Mouse (Mus musculus) hindbrain, embryonic 16.5 days (tissue): ENCODE data around the gene 4933430I17Rik. TPM values are rescaled to one million over a fixed set of nuclear protein-coding genes. Genes with fewer than 3 reads are reported as not detected.

ENCODE experiments used
- ATAC-seq: fragments of 200-750 bp; cut with Nextera tagmentation; 2 replicates; pipeline ENCODE4 v1.8.0; 2017; ENCODE audit warnings: moderate TSS enrichment, moderate library complexity
- H3K27ac ChIP-seq: fragments of 300-500 bp; sonication (generic); 2 replicates; pipeline ENCODE4 v1.5.1; 2014; ENCODE audit warnings: low read depth, mild to moderate bottlenecking, control low read depth, low read length, moderate library complexity
- H3K27me3 ChIP-seq: fragments of 300-500 bp; sonication (generic); replicated peaks from 2 replicates; pipeline ENCODE4 v1.6.1; 2014; ENCODE audit warnings: low read length; ENCODE audit not compliant: control insufficient read depth, insufficient read depth
- H3K36me3 ChIP-seq: fragments of 300-500 bp; sonication (generic); 2 replicates; pipeline ENCODE4 v1.6.1; 2014; ENCODE audit warnings: mild to moderate bottlenecking, low read length, moderate library complexity, mixed read lengths; ENCODE audit not compliant: control insufficient read depth, insufficient read depth
- H3K4me1 ChIP-seq: fragments of 300-500 bp; sonication (generic); 2 replicates; pipeline ENCODE4 v1.6.1; 2014; ENCODE audit warnings: low read depth, low read length; ENCODE audit not compliant: control insufficient read depth, insufficient read depth
- H3K4me2 ChIP-seq: fragments of 300-500 bp; sonication (generic); 2 replicates; pipeline ENCODE4 v1.6.1; 2014; ENCODE audit warnings: mild to moderate bottlenecking, low read length, control low read depth, moderate library complexity
- H3K4me3 ChIP-seq: fragments of 300-500 bp; sonication (generic); 2 replicates; pipeline ENCODE4 v1.5.1; 2014; ENCODE audit warnings: mild to moderate bottlenecking, low read length, control low read depth, moderate library complexity
- H3K9ac ChIP-seq: fragments of 300-500 bp; sonication (generic); 2 replicates; pipeline ENCODE4 v1.6.1; 2014; ENCODE audit warnings: low read depth, mild to moderate bottlenecking, control low read depth, low read length, moderate library complexity
- H3K9me3 ChIP-seq: fragments of 300-500 bp; sonication (generic); 2 replicates; pipeline ENCODE4 v1.6.1; 2014; ENCODE audit warnings: mild to moderate bottlenecking, low read length, moderate library complexity; ENCODE audit not compliant: control insufficient read depth
- WGBS: fragments of 180-500 bp; shearing (Covaris S2); extraction: QIAGEN DNeasy Blood & Tissue Kit; methylation state at CpG from one replicate; pipeline ENCODE4 v1.1.7; 2014; 5-methylcytosine and 5-hydroxymethylcytosine counted together
- polyA plus RNA-seq: library from polyadenylated mRNA; unstranded; fragments of >200 nt; fragmentation: Nextera tagmentation; extraction: Ambion mirVana; gene quantifications from 2 replicates; pipeline ENCODE4 v1.2.1, GENCODE M21; 2015

Gene 4933430I17Rik
- polyA plus RNA-seq, 1 experiment from 2014 or later = 0.53 TPM

- Histone ChIP-seq H3K27me3 (no peaks in the 10 kb centered on the region), H3K4me3 (no peak overlapping the region), H3K4me1 (no peaks in the 10 kb centered on the region), H3K27ac (no peak overlapping the region), H3K36me3 (no peaks in the 10 kb centered on the region), H3K4me2 (no peak overlapping the region), H3K9ac (no peak overlapping the region), H3K9me3 (no peaks in the 10 kb centered on the region)
- WGBS = 90% methylated on average over 8 of the region's 8 CpGs
- no peak for ATAC-seq
Measured at GRCm38 (mm10) chr4:62485450-62486161, 39.6 kb upstream of the 4933430I17Rik start.

- 92% methylated on average over 15 of the region's 15 CpGs for WGBS
- no peak for ATAC-seq
- no peak overlapping the region for H3K4me2 ChIP-seq
- H3K9me3 ChIP-seq = no peaks in the 10 kb centered on the region
- H3K36me3 ChIP-seq = no peaks in the 10 kb centered on the region
- H3K9ac ChIP-seq = no peak overlapping the region
- H3K4me1 ChIP-seq = no peaks in the 10 kb centered on the region
- H3K4me3 ChIP-seq = no peak overlapping the region
- H3K27me3 ChIP-seq = no peaks in the 10 kb centered on the region
- H3K27ac ChIP-seq = no peak overlapping the region
Measured at GRCm38 (mm10) chr4:62486162-62486696, 38.9 kb upstream of the 4933430I17Rik start.

GRCm38 (mm10) chr4:62487172-62487571, 38.0 kb upstream of the 4933430I17Rik start:
- Histone ChIP-seq H3K9ac (no peak overlapping the region), H3K4me2 (no peak overlapping the region), H3K4me1 (no peaks in the 10 kb centered on the region), H3K4me3 (no peak overlapping the region), H3K27me3 (no peaks in the 10 kb centered on the region), H3K9me3 (no peaks in the 10 kb centered on the region), H3K27ac (no peak overlapping the region), H3K36me3 (no peaks in the 10 kb centered on the region)
- no peak for ATAC-seq
- 96% methylated on average over 5 of the region's 5 CpGs for WGBS

- Histone ChIP-seq H3K27ac (no peak overlapping the region), H3K4me1 (no peaks in the 10 kb centered on the region), H3K27me3 (no peaks in the 10 kb centered on the region), H3K9ac (no peak overlapping the region), H3K9me3 (no peaks in the 10 kb centered on the region), H3K36me3 (no peaks in the 10 kb centered on the region), H3K4me2 (no peak overlapping the region), H3K4me3 (no peak overlapping the region)
- WGBS = 93% methylated on average over 2 of the region's 2 CpGs
- ATAC-seq = no peak
Measured at GRCm38 (mm10) chr4:62487914-62488313, 37.3 kb upstream of the 4933430I17Rik start.

- Histone ChIP-seq H3K9ac (no peak overlapping the region), H3K4me1 (no peaks in the 10 kb centered on the region), H3K9me3 (no peaks in the 10 kb centered on the region), H3K4me3 (no peak overlapping the region), H3K27ac (no peak overlapping the region), H3K27me3 (no peaks in the 10 kb centered on the region), H3K36me3 (peaks cover 1% of the 10 kb centered on the region; the same call in 1 of the 2 replicates), H3K4me2 (no peak overlapping the region)
- ATAC-seq = no peak
- 89% methylated on average over 2 of the region's 2 CpGs for whole genome bisulfite sequencing
Measured at GRCm38 (mm10) chr4:62492682-62493081, 32.5 kb upstream of the 4933430I17Rik start.

GRCm38 (mm10) chr4:62494230-62494629, 30.9 kb upstream of the 4933430I17Rik start:
- H3K9ac ChIP-seq = no peak overlapping the region
- H3K36me3 ChIP-seq = peaks cover 11% of the 10 kb centered on the region
- H3K4me1 ChIP-seq = no peaks in the 10 kb centered on the region
- no peak for ATAC-seq
- H3K27ac ChIP-seq = no peak overlapping the region
- H3K9me3 ChIP-seq = no peaks in the 10 kb centered on the region
- H3K27me3 ChIP-seq = no peaks in the 10 kb centered on the region
- H3K4me2 ChIP-seq = no peak overlapping the region
- WGBS = 62% methylated on average over 9 of the region's 9 CpGs
- no peak overlapping the region for H3K4me3 ChIP-seq

- Histone ChIP-seq H3K4me2 (no peak overlapping the region), H3K27ac (no peak overlapping the region), H3K27me3 (no peaks in the 10 kb centered on the region), H3K4me3 (no peak overlapping the region), H3K9ac (no peak overlapping the region), H3K4me1 (peaks cover 3% of the 10 kb centered on the region), H3K9me3 (no peaks in the 10 kb centered on the region), H3K36me3 (peaks cover 17% of the 10 kb centered on the region)
- ATAC-seq = no peak
- 77% methylated on average over 8 of the region's 8 CpGs for WGBS
Measured at GRCm38 (mm10) chr4:62495946-62496345, 29.2 kb upstream of the 4933430I17Rik start.

GRCm38 (mm10) chr4:62496815-62497214, 28.4 kb upstream of the 4933430I17Rik start:
- no peak overlapping the region for H3K4me3 ChIP-seq
- H3K9me3 ChIP-seq = no peaks in the 10 kb centered on the region
- no peak overlapping the region for H3K27ac ChIP-seq
- peak; percentile 31; the same call in 1 of the 2 replicates for ATAC-seq
- 67% methylated on average over 8 of the region's 8 CpGs for WGBS
- H3K27me3 ChIP-seq = no peaks in the 10 kb centered on the region
- no peak overlapping the region for H3K4me2 ChIP-seq
- H3K4me1 ChIP-seq = peaks cover 10% of the 10 kb centered on the region
- no peak overlapping the region for H3K9ac ChIP-seq
- H3K36me3 ChIP-seq = peaks cover 17% of the 10 kb centered on the region

GRCm38 (mm10) chr4:62500799-62501198, 24.4 kb upstream of the 4933430I17Rik start:
- Histone ChIP-seq H3K27me3 (no peaks in the 10 kb centered on the region), H3K9ac (no peak overlapping the region), H3K4me3 (no peak overlapping the region), H3K36me3 (peaks cover 17% of the 10 kb centered on the region), H3K4me1 (peaks cover 12% of the 10 kb centered on the region), H3K27ac (no peak overlapping the region), H3K4me2 (no peak overlapping the region), H3K9me3 (no peaks in the 10 kb centered on the region)
- 86% methylated on average over 4 of the region's 4 CpGs for WGBS
- ATAC-seq = no peak
